Mouse (Mus musculus) embryonic fibroblast, embryonic 13.5 days (primary cell): ENCODE measurements at regions not wholly inside any gene's neighbourhood (a gene's known extent, or its start where the extent isn't known, plus 50 kb on each side); places are given as distances from the start of the nearest gene placed in this dataset.

Experiments used
- H3K27ac ChIP-seq: 2 replicates; pipeline ENCODE4 v1.5.1; 2012; ENCODE audit warnings: low read length, control low read depth, inconsistent platforms; ENCODE audit not compliant: insufficient read depth
- H3K4me1 ChIP-seq: 2 replicates; pipeline ENCODE4 v1.6.1; 2011; ENCODE audit warnings: low read length; ENCODE audit not compliant: control insufficient read depth, insufficient read depth
- H3K4me3 ChIP-seq: 2 replicates; pipeline ENCODE4 v1.5.1; 2011; ENCODE audit warnings: mild to moderate bottlenecking, control low read depth, low read length; ENCODE audit not compliant: insufficient read depth
- CTCF ChIP-seq: IDR thresholded peaks from 2 replicates; pipeline ENCODE4 v1.5.1; 2011; ENCODE audit warnings: mild to moderate bottlenecking, control low read depth, low read length, moderate library complexity, borderline replicate concordance; ENCODE audit not compliant: insufficient read depth
- POLR2A ChIP-seq: IDR thresholded peaks from 2 replicates; pipeline ENCODE4 v1.6.1; 2011; ENCODE audit warnings: low read depth, mild to moderate bottlenecking, control low read depth, low read length, moderate library complexity

DNA sequence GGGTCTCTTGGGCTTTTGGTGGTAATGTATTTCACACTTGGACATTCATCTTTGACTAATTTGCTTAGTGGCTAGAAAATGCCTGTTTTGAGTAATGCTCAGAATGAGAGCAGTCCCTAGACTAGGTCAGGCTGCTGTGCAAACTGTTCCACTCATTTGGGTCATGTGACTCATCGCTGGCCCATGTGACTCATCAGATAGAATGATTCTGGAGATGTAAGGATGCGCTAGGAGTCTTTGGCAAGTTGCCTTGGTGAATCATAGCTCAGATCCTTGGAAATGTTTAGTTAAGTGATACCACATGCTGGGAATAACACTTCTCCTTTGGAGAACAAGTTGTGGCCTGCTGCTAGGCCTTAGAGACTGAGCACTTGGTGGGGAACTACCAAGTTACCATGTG is 130.2 kb upstream of the Fbxo11 start:
- TF ChIP-seq CTCF: no peak
- no peak for TF ChIP-seq POLR2A
- no peak overlapping the region for H3K4me3 ChIP-seq
- H3K27ac ChIP-seq: peak overlapping the region; percentile 90
- H3K4me1 ChIP-seq: peaks cover 9% of the 10 kb centered on the region

DNA sequence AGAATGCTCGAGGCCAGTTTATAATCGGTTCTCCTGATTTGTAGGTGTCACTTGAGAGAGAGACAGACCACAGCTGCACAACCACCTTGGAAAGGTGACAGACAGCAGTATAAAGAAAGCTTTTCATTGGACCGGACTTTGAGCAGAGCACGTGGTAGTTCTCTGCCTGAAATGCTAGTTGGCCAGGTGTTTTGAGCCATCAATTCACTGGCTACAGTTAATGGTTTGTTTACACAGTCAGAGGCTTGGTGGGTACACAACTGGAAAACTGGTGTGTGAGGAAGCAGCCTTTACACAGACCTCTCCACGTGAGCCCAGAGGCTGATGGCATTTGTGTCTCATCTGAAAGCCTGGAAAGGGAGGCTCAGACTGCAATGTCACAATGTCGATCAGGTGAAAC is 130.8 kb upstream of the Fbxo11 start:
- Histone ChIP-seq H3K4me1 (peaks cover 9% of the 10 kb centered on the region), H3K4me3 (no peak overlapping the region), H3K27ac (peak overlapping the region; percentile 90)
- no peak for TF ChIP-seq CTCF
- no peak for TF ChIP-seq POLR2A

- Histone ChIP-seq H3K27ac (peak overlapping the region; percentile 90), H3K4me3 (no peak overlapping the region), H3K4me1 (peaks cover 9% of the 10 kb centered on the region)
- TF ChIP-seq CTCF: no peak
- TF ChIP-seq POLR2A: no peak
Measured at GRCm38 (mm10) chr17:88196322-88196721, 131.2 kb upstream of the Fbxo11 start.

DNA sequence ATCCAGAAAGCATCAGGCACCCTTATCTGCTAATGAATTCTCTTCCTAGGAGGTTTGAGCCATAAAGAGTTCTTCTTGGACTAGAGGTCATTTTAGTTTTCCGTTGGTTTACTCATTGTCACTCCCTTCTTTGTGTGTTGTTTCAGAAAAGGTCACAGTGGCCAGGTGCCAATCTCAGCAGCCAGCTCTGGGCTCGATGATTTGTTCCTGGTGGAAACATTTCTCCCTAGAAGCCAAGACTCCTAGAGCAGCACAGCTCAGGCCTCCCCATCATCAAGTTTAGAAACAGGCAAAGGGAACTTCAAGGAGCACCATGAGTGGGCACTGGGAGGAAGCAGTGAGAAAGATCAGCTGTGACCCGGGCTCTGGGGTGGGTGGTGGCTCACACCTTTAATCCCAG is 132.3 kb upstream of the Fbxo11 start:
- H3K4me1 ChIP-seq: peaks cover 9% of the 10 kb centered on the region
- no peak for TF ChIP-seq POLR2A
- TF ChIP-seq CTCF: no peak
- no peak overlapping the region for H3K27ac ChIP-seq
- no peak overlapping the region for H3K4me3 ChIP-seq

DNA sequence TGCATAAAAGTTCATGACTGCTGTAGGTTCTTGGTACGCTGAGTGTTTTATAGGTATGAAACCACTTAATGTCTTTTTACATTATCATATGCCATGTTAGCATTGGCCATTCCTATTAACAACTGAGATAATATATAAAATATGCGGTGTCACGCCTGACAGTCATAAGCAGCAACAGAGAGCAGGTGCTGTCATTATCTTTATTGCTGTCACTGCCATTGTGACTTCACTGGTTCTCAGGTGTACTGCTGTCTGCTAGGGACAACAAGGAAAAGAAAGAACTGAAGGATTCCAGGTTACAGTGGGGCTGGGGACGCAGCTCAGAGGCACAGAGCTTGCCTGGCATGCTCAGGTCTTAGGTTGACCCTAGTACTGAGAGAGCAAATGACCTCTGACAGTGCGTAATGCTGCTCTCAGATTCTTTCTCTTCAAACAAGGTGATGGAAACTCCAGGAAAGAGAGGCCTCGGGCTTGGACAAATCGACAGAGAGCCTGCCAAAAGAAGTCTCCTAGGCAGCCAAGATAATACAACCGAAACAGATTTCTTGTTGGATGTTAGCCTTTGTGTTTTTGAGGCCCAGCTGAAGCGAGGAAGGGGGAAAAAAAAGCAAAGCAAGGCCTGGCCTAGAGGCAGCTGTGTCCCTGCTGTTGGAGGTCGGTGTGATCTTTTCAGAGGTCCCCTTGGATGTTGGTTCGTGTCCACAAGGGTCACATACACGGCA is 136.3 kb upstream of the Fbxo11 start:
- no peak for TF ChIP-seq CTCF
- no peak for TF ChIP-seq POLR2A
- Histone ChIP-seq H3K27ac (no peak overlapping the region), H3K4me3 (no peak overlapping the region), H3K4me1 (no peaks in the 10 kb centered on the region)

- no peak for TF ChIP-seq POLR2A
- no peak for TF ChIP-seq CTCF
- no peak overlapping the region for H3K27ac ChIP-seq
- no peak overlapping the region for H3K4me3 ChIP-seq
- no peaks in the 10 kb centered on the region for H3K4me1 ChIP-seq
Measured at GRCm38 (mm10) chr17:88202214-88202613, 137.1 kb upstream of the Fbxo11 start.

GRCm38 (mm10) chr17:88209565-88209964 is 144.5 kb upstream of the Fbxo11 start:
- Histone ChIP-seq H3K27ac (no peak overlapping the region), H3K4me3 (no peak overlapping the region), H3K4me1 (no peaks in the 10 kb centered on the region)
- TF ChIP-seq CTCF (no peak), POLR2A (no peak)

- no peak overlapping the region for H3K27ac ChIP-seq
- TF ChIP-seq POLR2A (no peak), CTCF (no peak)
- H3K4me3 ChIP-seq: no peak overlapping the region
- H3K4me1 ChIP-seq: no peaks in the 10 kb centered on the region
Measured at GRCm38 (mm10) chr17:88212121-88212520, 147.0 kb upstream of the Fbxo11 start.

GRCm38 (mm10) chr17:88214746-88215145 is 149.7 kb upstream of the Fbxo11 start:
- H3K27ac ChIP-seq: no peak overlapping the region
- no peak for TF ChIP-seq POLR2A
- no peak for TF ChIP-seq CTCF
- H3K4me1 ChIP-seq: no peaks in the 10 kb centered on the region
- H3K4me3 ChIP-seq: no peak overlapping the region

DNA sequence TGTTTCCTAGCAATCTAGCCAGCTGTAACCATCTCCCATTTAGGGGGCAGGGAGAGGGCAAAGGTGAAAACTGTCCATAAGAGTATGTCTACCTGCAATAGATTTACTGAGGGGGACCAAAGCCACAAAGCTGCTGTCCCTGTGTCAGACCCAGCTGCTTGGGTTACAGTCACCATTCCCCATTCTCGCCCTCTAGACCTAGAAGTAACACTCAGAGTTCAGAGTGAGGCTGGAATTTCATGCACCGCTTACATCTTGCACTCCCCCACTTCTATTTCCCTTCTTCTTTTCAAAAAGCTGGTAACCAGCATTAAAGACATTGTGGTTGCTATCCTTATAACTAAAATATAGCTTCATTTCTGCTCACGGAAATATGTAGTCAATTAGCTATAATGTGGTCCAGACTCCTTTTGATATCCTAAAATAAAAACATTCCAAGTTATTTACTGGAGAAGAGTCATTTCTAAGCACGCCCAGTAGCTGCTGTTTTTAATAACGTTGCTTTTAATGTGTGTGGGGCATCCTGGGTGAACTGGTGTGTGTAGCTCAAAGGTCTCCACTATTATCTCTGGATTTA is 157.4 kb upstream of the Fbxo11 start:
- no peak for TF ChIP-seq CTCF
- TF ChIP-seq POLR2A: no peak
- Histone ChIP-seq H3K27ac (no peak overlapping the region), H3K4me3 (no peak overlapping the region), H3K4me1 (0 out of 2 replicates have a peak, but pooled peaks cover 2% of the 10 kb centered on the region)
